Mouse (Mus musculus) midbrain, embryonic 11.5 days (tissue): Measurements from ENCODE around the gene Susd4. TPM values are rescaled to one million over a fixed set of nuclear protein-coding genes. Genes with fewer than 3 reads are reported as not detected.

Source experiments
- ATAC-seq: fragments of 200-750 bp; cut with Nextera tagmentation; 2 replicates; pipeline ENCODE4 v1.8.0; 2017; ENCODE audit warnings: moderate TSS enrichment, moderate library complexity; ENCODE audit not compliant: low FRiP score
- DNase-seq: peaks from one replicate; pipeline ENCODE4 v3.0.0; 2015; ENCODE audit warnings: low spot score; ENCODE audit errors: missing footprints
- H3K27ac ChIP-seq: fragments of 300-500 bp; sonication (generic); 2 replicates; pipeline ENCODE4 v1.5.1; 2014; ENCODE audit warnings: low read depth, low read length
- H3K27me3 ChIP-seq: fragments of 300-500 bp; sonication (generic); 2 replicates; pipeline ENCODE4 v1.6.1; 2014; ENCODE audit warnings: mild to moderate bottlenecking, low read length, moderate library complexity, mixed read lengths; ENCODE audit not compliant: control insufficient read depth, insufficient read depth
- H3K36me3 ChIP-seq: fragments of 300-500 bp; sonication (generic); 2 replicates; pipeline ENCODE4 v1.6.1; 2014; ENCODE audit warnings: mild to moderate bottlenecking, low read length, moderate library complexity, mixed read lengths; ENCODE audit not compliant: control insufficient read depth, insufficient read depth
- H3K4me1 ChIP-seq: fragments of 300-500 bp; sonication (generic); 2 replicates; pipeline ENCODE4 v1.6.1; 2014; ENCODE audit warnings: low read length; ENCODE audit not compliant: control insufficient read depth, insufficient read depth
- H3K4me2 ChIP-seq: fragments of 300-500 bp; sonication (generic); 2 replicates; pipeline ENCODE4 v1.6.1; 2014; ENCODE audit warnings: mild to moderate bottlenecking, moderate library complexity
- H3K4me3 ChIP-seq: fragments of 300-500 bp; sonication (generic); 2 replicates; pipeline ENCODE4 v1.5.1; 2014; ENCODE audit warnings: low read depth, low read length
- H3K9ac ChIP-seq: fragments of 300-500 bp; sonication (generic); 2 replicates; pipeline ENCODE4 v1.6.1; 2014; ENCODE audit warnings: low read length
- H3K9me3 ChIP-seq: fragments of 300-500 bp; sonication (generic); 2 replicates; pipeline ENCODE4 v1.6.1; 2016; ENCODE audit warnings: low read length; ENCODE audit not compliant: control insufficient read depth
- WGBS: fragments of 180-500 bp; shearing (Covaris S2); extraction: QIAGEN DNeasy Blood & Tissue Kit; methylation state at CpG from one replicate; pipeline ENCODE4 v1.1.7; 2014; 5-methylcytosine and 5-hydroxymethylcytosine counted together
- polyA plus RNA-seq: library from polyadenylated mRNA; unstranded; fragments of >200 nt; fragmentation: Nextera tagmentation; extraction: Ambion mirVana; gene quantifications from 2 replicates; pipeline ENCODE4 v1.2.1, GENCODE M21; 2014

Susd4 gene
- polyA plus RNA-seq, 1 experiment from 2014 or later: 23.0 TPM

DNA sequence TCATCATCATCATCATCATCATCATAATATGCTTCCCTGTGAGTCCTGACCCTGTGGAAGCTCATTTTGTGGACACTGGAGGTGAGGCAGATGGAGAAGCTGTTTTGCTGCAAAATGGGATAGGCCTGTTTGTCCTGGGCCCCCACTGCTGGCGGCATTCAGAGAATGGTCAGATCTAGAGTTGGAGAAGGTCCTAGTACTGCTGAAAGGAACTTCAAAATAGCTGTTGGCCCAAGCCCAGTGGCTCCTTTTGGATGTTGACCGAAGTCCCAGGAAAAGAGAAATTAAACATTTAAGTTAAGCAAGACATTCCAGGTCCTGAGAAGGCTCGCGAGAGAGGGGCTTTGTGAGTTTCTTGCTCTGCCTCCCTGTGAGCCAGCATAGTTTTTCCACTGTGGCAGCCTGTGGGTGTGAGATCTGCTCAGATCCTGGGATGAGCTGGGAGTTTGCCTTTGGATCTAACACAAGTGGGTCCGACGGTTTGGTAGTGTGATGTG is 15.4 kb downstream of the Susd4 start:
- Histone ChIP-seq H3K4me3 (no peak overlapping the region), H3K27me3 (no peaks in the 10 kb centered on the region), H3K27ac (no peak overlapping the region), H3K9me3 (no peaks in the 10 kb centered on the region), H3K36me3 (no peaks in the 10 kb centered on the region), H3K9ac (no peak overlapping the region), H3K4me1 (no peaks in the 10 kb centered on the region), H3K4me2 (no peak overlapping the region)
- WGBS: 93% methylated on average over 6 of the region's 6 CpGs
- ATAC-seq (no peak), DNase-seq (peak; percentile 45)

DNA sequence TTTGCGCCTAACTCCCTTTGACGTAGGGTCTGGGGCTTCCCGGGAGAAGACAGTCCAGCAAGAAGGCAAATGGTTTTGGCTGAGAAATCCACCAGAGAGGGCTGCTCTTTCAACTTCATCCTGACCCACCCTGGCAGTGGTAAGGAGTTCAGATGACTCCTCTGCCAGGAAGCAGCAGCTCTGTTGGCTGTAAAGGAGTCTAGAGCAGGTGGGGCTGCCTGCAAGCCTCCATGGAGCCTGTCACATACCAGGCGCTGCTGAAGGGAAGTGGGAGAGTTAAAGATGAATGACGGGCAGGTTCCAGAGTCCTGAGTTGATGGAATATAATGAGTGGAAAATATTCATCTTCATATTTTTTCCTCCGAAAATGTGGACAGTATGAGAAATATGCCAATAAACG is 20.1 kb downstream of the Susd4 start:
- no peak overlapping the region for H3K4me3 ChIP-seq
- DNase-seq (peak; percentile 74), ATAC-seq (no peak)
- no peak overlapping the region for H3K27ac ChIP-seq
- H3K36me3 ChIP-seq: no peaks in the 10 kb centered on the region
- 92% methylated on average over 7 of the region's 7 CpGs for WGBS
- no peak overlapping the region for H3K4me2 ChIP-seq
- no peak overlapping the region for H3K9ac ChIP-seq
- H3K27me3 ChIP-seq: no peaks in the 10 kb centered on the region
- H3K9me3 ChIP-seq: no peaks in the 10 kb centered on the region
- H3K4me1 ChIP-seq: no peaks in the 10 kb centered on the region

DNA sequence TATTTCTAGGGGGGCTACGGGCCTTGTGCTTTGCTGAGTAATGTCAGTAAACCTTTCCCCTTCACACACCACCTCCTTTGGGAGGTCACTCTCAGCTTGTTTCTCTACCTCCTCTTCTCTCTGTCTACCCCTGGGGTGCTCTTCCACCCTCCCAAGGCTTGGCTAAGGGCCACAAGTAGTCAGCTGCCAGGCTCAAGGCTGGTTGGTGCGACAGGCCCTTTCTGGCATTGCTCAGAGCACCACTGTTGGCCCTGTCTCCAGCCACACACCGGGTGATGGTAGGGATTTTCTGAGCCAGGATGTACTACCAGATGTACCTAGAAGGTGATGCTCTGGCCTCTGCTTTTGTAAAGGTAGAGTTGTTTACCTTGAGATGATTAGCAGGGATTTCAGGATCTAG is 21.1 kb downstream of the Susd4 start:
- no peak overlapping the region for H3K27ac ChIP-seq
- H3K4me1 ChIP-seq: no peaks in the 10 kb centered on the region
- ATAC-seq: no peak
- no peaks in the 10 kb centered on the region for H3K27me3 ChIP-seq
- no peak overlapping the region for H3K4me3 ChIP-seq
- H3K9ac ChIP-seq: no peak overlapping the region
- no peak for DNase-seq
- 89% methylated on average over 3 of the region's 3 CpGs for WGBS
- H3K36me3 ChIP-seq: no peaks in the 10 kb centered on the region
- no peaks in the 10 kb centered on the region for H3K9me3 ChIP-seq
- H3K4me2 ChIP-seq: no peak overlapping the region

DNA sequence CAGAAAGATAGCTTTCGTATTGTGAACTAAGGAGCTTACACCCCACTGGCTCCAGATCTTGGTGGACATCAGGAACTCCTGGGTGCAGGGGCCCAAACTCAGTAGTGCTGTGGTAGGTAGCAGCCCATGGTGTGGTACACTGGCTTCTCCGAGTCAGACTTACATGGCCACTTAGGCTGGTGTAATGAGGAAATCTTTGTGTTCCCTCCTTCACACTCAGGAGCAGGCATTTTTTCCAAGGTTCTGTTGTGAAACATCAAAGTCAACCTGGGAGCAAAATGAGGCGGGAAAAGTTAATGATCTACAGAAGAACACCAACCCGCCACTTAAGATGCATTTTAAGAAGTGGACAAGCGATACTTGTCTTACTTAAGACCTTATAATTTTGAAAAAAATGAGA is 21.8 kb downstream of the Susd4 start:
- DNase-seq (peak; percentile 2), ATAC-seq (no peak)
- no peaks in the 10 kb centered on the region for H3K4me1 ChIP-seq
- 89% methylated on average over 5 of the region's 5 CpGs for WGBS
- H3K4me2 ChIP-seq: no peak overlapping the region
- H3K4me3 ChIP-seq: no peak overlapping the region
- H3K36me3 ChIP-seq: no peaks in the 10 kb centered on the region
- H3K27me3 ChIP-seq: no peaks in the 10 kb centered on the region
- no peak overlapping the region for H3K9ac ChIP-seq
- no peaks in the 10 kb centered on the region for H3K9me3 ChIP-seq
- no peak overlapping the region for H3K27ac ChIP-seq

DNA sequence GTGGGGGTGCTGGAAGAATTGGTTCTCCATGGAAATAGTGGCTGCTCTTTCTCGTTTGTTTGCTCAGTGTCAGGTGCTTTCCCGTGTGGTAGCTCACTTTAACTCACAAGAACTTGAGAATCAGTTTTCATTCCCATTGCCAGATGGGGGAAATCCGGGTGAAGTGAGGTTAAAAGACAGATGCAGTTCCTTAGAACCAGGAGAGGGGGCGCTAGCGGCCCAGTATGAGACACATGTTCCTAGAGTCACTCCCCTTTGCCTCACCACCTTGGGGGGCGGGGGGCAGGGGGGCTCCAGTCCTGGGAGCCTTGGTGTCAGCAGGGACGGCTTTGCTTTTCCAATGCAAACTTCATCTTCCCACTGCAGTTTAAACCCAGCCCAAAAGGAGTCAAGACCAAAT is 23.4 kb downstream of the Susd4 start:
- Histone ChIP-seq H3K4me2 (no peak overlapping the region), H3K4me1 (no peaks in the 10 kb centered on the region), H3K9ac (no peak overlapping the region), H3K27ac (no peak overlapping the region), H3K9me3 (no peaks in the 10 kb centered on the region), H3K4me3 (no peak overlapping the region), H3K36me3 (no peaks in the 10 kb centered on the region), H3K27me3 (no peaks in the 10 kb centered on the region)
- ATAC-seq (no peak), DNase-seq (peak; percentile 23)
- 52% methylated on average over 7 of the region's 7 CpGs for WGBS

DNA sequence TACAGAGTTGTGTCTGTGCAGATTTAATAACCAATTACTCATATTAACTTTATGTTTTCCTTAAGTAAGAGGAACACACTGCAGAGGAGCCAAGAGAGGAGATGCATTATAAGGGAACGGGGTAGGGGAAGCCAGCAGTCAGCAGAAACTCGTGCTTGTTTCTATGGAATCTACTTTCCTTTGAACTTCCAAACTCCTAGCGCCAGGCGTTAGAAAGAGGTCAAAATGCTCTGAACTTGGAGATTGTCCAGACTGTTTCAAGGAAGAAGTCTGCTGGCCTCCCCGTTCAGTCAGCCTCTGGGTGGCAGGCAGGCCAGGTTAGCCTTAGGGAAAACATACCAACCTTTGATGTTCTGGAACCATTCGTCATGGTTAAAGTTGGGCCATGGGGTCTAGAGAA is 25.2 kb downstream of the Susd4 start:
- DNase-seq: no peak
- Histone ChIP-seq H3K27ac (no peak overlapping the region), H3K4me2 (no peak overlapping the region), H3K36me3 (no peaks in the 10 kb centered on the region), H3K9me3 (no peaks in the 10 kb centered on the region), H3K4me3 (no peak overlapping the region), H3K4me1 (no peaks in the 10 kb centered on the region), H3K9ac (no peak overlapping the region), H3K27me3 (no peaks in the 10 kb centered on the region)
- no peak for ATAC-seq
- 70% methylated on average over 6 of the region's 6 CpGs for WGBS

DNA sequence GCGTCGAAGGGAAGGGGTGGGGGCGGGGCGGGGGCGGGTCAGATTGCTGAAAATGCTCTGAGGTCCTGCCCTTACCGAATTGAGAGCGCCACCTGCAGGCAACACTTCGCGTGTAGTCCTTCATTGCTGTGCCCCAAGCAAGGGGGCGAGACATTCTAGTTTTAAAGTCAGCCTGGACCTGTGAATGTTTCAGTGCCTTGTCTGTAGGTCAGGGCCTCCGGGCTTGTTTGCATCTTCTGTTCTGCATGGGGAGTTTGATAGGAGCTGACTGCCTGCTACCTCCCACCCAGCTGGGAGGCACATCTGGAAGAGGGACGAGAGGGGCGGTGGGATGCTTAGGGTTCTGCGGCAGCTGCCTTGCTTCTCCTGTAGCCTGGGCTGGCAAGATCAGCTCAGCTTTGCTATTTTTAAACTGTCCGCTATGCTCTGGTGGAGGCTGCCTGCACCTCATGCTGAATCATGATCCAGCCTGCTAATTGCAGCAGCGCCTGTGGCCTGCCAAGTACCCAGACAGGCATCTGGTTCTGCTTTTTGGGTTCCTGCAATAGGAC is 28.9 kb downstream of the Susd4 start:
- Histone ChIP-seq H3K4me1 (no peaks in the 10 kb centered on the region), H3K36me3 (no peaks in the 10 kb centered on the region), H3K4me3 (no peak overlapping the region), H3K4me2 (0 out of 2 replicates have a peak overlapping the region, but pooled peaks have one; percentile 11), H3K9ac (no peak overlapping the region; the same call in 1 of the 2 replicates), H3K9me3 (no peaks in the 10 kb centered on the region), H3K27me3 (no peaks in the 10 kb centered on the region), H3K27ac (no peak overlapping the region)
- DNase-seq (peak; percentile 97), ATAC-seq (peak; percentile 59)
- 29% methylated on average over 16 of the region's 16 CpGs for WGBS

DNA sequence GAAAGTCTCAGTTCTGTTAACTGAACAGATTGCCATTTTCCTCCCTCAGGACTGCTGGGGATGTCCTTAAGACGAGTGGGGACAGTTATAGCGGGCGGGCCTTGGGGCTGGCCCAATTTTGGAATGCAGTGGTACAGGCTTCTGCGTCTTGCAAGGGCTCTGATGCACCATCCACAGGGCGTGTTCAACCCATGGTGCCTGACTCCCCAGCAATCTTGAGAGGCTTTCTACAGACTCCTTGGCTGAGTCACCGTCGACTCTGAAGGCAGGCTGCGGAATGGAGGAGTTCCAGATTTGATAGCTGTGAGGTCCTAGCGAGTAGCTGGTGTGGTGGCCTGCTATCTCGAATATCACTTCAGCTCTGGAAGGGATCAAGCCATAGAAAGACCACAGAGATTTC is 30.6 kb downstream of the Susd4 start:
- Histone ChIP-seq H3K4me3 (no peak overlapping the region), H3K9me3 (no peaks in the 10 kb centered on the region), H3K36me3 (no peaks in the 10 kb centered on the region), H3K4me1 (no peaks in the 10 kb centered on the region), H3K9ac (no peak overlapping the region), H3K4me2 (no peak overlapping the region), H3K27me3 (no peaks in the 10 kb centered on the region), H3K27ac (no peak overlapping the region)
- 92% methylated on average over 10 of the region's 10 CpGs for WGBS
- ATAC-seq (no peak), DNase-seq (no peak)

DNA sequence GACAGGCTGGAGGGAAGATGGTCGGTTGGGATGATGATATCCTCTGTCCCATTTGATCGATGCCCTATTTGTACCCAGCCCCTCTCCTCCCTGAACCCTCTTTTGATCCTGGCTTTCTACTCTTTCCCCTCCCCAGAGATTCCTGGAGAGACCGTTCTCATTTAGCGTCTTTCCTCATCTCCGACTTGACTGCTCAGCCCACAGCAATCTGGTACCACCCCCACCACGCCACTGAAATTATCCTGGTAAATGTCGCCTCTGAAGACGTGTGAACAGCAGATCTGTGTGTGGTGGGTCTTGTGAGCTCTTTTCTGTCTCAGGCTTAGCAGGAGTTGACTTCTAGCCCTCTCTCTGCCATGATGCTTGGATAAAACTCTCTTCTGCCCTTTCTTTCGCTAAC is 31.0 kb downstream of the Susd4 start:
- ATAC-seq (no peak), DNase-seq (no peak)
- H3K27ac ChIP-seq: no peak overlapping the region
- H3K9me3 ChIP-seq: no peaks in the 10 kb centered on the region
- H3K4me2 ChIP-seq: no peak overlapping the region
- no peaks in the 10 kb centered on the region for H3K4me1 ChIP-seq
- no peak overlapping the region for H3K4me3 ChIP-seq
- no peaks in the 10 kb centered on the region for H3K27me3 ChIP-seq
- no peaks in the 10 kb centered on the region for H3K36me3 ChIP-seq
- 94% methylated on average over 9 of the region's 9 CpGs for WGBS
- H3K9ac ChIP-seq: no peak overlapping the region
